Mouse (Mus musculus) cerebellum, postnatal 25 days (tissue): ENCODE measurements around the gene Vps8.
A peak's percentile ranks its signal among the peaks of the same experiment; 100 is the strongest.

Experiments used
- DNase-seq, 2 experiments: peaks; one replicate each; pipeline ENCODE4 v3.0.0; 2021; ENCODE audit warnings: mixed read lengths in 2 of 2

The Vps8 gene

DNA sequence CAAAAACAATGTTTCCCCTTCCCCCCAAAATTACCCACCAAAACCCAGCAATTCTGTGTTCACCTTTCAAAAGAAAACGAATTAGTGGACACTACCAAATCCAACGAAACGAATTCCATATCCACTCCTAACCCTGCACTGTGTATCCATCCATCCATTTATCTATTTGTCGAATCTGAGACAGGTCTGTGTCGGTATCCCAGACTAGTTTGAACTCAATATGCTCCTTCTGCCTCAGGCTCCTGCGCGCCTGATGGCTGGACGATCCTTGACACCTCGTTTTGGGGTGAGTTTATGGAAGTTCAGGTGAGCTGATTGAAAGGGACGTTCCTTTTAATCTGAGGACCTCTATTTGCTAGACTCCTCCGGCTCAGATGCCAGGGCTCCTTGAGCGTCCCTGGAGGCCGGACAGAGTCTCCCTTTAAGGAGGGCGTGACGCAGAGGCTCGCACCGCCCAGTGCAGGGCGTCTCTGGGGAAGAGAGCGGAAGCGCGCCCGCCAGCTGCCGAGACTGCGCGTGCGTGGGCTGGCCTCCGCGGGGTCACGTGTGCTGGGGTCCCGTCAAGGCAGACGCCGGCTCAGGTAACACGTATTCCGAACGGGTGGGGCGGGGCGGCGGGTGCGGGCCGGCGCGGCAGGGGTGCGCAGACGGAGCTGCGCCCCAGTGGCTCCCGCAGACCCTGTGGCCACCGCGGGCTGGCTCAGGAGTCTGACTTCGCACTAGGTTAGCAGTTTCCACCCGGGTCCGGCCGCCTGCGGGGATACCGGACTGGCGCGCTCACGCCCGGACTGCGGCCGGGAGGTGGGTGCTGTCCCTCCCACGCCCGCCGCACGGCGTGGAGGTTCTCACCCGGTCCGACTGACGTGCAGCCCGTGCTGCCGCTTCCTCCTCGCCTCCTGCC lies at the start of gene Vps8:
Vps8 (plus strand) TSS at position 474 of the 901 bp plus-strand sequence.
- DNase-seq = peak; percentile 92 to 95

GRCm38 (mm10) chr16:21373316-21373960 lies 49.5 kb upstream of the Vps8 start:
- DNase-seq = no peak

GRCm38 (mm10) chr16:21374067-21374466 lies 48.9 kb upstream of the Vps8 start:
- no peak for DNase-seq

- no peak for DNase-seq
Observed at GRCm38 (mm10) chr16:21375147-21375546, 47.8 kb upstream of the Vps8 start.

GRCm38 (mm10) chr16:21376316-21376715 lies 46.6 kb upstream of the Vps8 start:
- no peak for DNase-seq

- no peak for DNase-seq
Observed at GRCm38 (mm10) chr16:21376949-21377604, 45.8 kb upstream of the Vps8 start.

- no peak for DNase-seq
Observed at GRCm38 (mm10) chr16:21377605-21377968, 45.3 kb upstream of the Vps8 start.

DNA sequence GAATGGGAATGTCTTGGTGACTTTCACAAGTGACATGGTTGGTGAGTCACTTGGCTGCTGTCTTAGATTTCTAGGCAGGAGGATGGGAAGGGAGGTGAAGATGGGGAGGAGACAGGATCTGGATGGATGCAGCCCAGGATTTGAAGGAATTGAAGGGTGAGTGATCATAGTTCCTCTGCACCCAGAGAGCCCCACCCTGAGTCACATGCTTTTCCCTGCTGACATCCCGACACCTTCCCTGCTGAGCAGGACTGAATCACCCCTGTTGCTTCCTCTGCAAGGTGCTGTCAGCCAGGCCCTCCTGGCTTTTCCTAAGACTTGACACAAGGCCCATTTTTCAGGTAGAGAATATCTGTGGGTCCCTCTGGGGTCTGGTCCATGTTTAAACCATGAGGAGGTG lies 41.4 kb upstream of the Vps8 start:
- no peak for DNase-seq

- DNase-seq = no peak
Observed at GRCm38 (mm10) chr16:21382152-21382911, 40.6 kb upstream of the Vps8 start.

GRCm38 (mm10) chr16:21385926-21386881 lies 36.7 kb upstream of the Vps8 start:
- DNase-seq = no peak

DNA sequence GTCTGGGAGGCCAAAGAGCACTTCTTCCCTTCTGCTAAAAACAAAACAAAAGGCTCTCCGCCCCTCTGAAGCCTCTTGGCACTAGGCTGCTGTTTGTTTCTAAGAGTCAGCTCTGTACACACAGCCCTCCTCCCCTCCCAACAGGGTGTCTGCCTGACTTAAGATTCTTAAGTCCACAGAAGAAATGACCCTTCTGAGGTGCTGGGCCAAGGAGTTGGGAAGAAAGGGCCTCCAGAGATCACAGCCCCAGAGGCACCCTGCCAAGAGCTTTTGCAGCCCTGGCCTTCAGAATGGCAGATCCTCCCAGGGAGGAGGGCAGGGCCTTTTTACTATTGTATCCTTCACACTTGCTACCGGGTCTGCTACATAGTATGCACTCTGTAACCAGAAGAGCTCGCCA lies 33.6 kb upstream of the Vps8 start:
- no peak for DNase-seq

DNA sequence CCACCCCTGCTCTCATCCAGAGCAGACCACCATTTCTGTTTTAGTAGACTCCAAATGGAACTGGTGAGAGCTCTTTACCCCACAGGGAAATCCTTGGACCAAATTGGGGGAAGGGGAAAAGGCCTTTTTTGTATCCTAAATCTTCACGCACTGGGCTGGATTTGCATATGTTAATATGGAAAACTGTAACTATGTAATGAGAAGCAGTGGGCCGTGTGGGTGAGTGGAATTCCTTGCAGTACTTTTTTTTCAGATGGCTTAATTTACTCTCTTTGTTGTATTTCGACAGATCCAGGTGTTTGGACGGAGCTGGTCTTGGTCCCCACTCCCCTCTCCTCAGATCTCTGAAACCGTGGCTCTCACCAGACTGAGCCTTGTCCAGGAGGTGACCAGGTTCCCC lies 32.2 kb upstream of the Vps8 start:
- DNase-seq = no peak

DNA sequence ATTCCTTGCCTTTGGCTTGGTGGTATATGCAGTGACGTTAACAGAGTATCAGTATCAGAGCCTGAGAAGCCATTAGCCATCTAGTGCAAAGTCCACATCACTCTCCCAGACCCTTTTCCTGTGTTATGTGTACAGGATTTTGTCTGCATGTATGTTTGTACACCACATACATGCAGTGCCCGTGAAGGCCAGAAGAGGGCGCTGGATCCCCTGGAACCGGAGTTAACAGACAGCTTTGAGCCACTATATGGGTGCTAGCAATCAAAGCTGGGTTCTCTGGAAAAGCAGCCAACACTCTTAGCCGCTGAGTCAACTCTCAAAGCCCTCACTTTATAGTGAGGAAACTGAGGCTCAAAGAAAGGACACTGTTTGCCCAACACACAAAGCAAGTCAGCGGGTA lies 30.8 kb upstream of the Vps8 start:
- peak in 1 of 2 experiments; percentile 20 for DNase-seq

- DNase-seq = peak; percentile 73 to 88
Observed at GRCm38 (mm10) chr16:21392517-21393112, 30.3 kb upstream of the Vps8 start.

DNA sequence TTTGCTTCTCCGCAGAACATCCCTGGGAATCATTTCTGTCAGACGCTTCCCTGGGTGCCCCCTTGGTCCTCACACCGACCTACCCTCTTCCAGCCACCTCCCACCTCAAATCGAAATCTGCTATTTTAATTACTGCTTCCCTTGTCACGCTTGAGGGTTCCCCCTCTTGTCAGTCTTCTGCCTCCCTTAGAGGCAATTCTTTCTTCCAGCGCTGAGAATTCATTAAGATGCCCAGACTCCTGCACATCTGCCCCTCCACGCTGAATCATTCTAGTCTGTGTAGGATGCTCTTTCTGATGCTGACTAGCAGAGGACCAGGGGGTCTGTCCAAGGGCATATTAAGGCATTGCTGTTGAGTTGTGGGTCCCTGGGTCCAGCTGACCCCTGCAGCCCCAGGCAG lies 27.4 kb upstream of the Vps8 start:
- no peak for DNase-seq

- DNase-seq = peak in 1 of 2 experiments; percentile 30
Observed at GRCm38 (mm10) chr16:21397681-21398080, 25.2 kb upstream of the Vps8 start.

DNA sequence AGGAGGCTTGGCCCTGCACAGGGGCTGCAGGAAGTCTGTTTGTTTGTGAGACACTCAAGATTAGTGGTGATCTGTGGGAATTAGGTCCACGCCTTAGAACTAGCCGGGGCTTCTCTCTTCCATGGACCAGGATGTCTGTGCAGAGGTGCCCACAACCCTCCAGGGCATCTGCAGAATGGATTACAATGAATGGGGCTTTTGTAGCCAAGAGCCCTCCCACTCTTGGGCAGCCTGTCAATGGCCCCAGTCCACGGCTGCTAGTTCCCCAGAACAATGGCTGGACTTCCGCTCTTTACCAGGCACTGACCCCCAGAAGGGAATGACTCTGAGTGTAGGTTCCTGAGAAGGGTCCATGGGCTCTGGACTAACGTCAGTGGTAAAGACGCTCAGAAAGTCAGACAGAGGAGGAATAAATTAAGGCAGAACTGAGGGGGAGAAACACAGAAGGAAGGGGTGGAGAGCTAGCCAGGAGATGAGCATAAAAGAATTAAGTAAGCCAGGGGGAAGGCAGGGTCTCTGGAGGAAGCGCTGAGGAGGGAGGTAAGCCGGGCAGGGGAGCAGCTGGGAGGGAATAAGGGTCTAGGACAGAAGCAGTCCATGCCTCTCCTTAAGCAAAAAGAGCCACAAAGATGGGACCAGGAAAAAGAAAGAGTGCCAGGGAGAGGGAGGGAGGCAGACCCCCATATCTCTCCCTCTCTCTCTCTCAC lies 24.4 kb upstream of the Vps8 start:
- DNase-seq = no peak

- DNase-seq = no peak
Observed at GRCm38 (mm10) chr16:21399942-21400341, 23.0 kb upstream of the Vps8 start.

DNA sequence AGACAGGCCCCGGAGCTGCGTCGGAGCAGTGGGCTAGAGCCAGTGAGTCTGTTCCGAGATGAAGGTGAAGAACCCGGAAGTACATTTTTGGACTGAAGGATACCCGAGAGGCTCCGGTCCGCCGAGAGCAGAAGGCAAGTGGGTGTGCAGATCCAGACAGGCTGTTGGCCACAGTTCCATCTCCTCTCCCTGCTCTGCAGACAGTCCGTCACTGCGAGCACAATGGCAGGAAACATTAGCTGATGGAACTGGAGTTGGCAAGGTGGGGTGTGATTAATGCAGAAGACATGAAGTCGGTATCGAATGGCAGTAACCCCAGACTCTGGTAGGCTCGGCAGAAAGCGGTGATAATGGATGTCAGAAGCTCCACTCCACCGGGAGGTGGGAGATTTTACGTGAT lies 20.9 kb upstream of the Vps8 start:
- peak in 1 of 2 experiments; percentile 46 for DNase-seq

- no peak for DNase-seq
Observed at GRCm38 (mm10) chr16:21403402-21403801, 19.5 kb upstream of the Vps8 start.

GRCm38 (mm10) chr16:21404631-21405030 lies 18.3 kb upstream of the Vps8 start:
- DNase-seq = no peak
